Mouse (Mus musculus): ENCODE measurements around the gene Hs1bp3.
A peak's percentile ranks its signal among the peaks of the same experiment; 100 is the strongest.

The Hs1bp3 gene

GRCm38 (mm10) chr12:8313270-8313771 is at the start of gene Hs1bp3:
Gene Hs1bp3, plus strand, starts transcription at chr12:8313432.
- DNase-seq (ENCODE audit: inconsistent age in 2 of 2, low spot score in 1 of 2): peak; percentile 87 to 95

DNA sequence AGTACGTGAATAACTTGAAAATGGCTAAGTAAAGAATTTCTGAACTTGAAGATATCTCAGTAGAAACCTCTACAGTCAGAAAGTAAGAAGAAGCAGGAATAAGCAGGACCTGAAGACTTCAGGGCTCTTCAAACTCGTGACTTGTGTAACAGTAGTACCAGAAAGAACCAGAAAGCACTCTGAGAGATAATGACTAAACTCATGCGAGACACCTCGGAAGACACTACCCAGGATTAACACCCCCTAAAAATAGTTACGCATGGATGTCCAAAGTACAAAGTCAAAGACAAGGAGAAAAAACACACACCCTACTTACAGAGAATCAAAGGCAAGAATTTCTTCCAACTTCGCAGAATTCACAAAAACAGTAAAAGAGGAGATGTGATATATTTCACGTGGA is 46.9 kb upstream of the Hs1bp3 start:
- no peak for DNase-seq (ENCODE audit: inconsistent age in 2 of 2, low spot score in 1 of 2)

- DNase-seq (ENCODE audit: inconsistent age in 2 of 2, low spot score in 1 of 2): no peak
These were observed 43.6 kb upstream of the Hs1bp3 start for GRCm38 (mm10) chr12:8269627-8270026.

GRCm38 (mm10) chr12:8271405-8271804 is 41.8 kb upstream of the Hs1bp3 start:
- DNase-seq (ENCODE audit: inconsistent age in 2 of 2, low spot score in 1 of 2): peak; percentile 20 to 72

DNA sequence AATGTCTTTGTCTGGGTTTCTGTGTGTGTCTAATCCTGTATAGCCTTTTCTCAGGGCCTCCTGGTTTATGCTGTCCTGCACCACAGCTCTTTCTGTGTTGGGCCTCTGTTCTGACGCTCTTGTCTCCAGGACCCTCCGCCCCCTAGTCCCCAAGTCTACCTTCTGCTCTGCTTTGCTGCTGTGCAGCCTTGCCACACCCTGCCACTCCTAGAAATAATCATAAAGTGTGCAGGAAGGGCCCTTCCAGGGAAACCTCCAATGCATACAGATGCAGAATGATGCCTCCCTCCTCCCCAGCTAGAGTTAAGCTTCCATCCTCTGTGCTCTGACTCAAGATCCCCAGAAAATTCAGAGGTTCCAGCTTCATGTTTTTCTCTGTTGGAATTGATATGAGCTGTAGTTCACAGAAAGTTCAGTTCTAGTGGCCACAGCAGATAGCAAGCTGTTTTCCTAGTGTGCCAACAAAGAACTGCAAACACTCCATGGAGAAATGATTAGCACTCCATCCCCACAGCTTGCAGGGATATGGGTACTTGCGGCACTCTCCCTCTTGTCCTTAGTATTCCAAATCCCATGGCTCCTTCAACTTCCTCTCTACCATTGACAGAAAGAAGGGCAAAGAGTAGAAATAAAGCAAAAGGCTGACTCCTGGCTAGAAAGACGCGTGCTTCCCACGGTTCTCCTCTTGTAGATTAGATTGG is 39.6 kb upstream of the Hs1bp3 start:
- DNase-seq (ENCODE audit: inconsistent age in 2 of 2, low spot score in 1 of 2): no peak

- no peak for DNase-seq (ENCODE audit: inconsistent age in 2 of 2, low spot score in 1 of 2)
These were observed 37.8 kb upstream of the Hs1bp3 start for GRCm38 (mm10) chr12:8275424-8275823.

DNA sequence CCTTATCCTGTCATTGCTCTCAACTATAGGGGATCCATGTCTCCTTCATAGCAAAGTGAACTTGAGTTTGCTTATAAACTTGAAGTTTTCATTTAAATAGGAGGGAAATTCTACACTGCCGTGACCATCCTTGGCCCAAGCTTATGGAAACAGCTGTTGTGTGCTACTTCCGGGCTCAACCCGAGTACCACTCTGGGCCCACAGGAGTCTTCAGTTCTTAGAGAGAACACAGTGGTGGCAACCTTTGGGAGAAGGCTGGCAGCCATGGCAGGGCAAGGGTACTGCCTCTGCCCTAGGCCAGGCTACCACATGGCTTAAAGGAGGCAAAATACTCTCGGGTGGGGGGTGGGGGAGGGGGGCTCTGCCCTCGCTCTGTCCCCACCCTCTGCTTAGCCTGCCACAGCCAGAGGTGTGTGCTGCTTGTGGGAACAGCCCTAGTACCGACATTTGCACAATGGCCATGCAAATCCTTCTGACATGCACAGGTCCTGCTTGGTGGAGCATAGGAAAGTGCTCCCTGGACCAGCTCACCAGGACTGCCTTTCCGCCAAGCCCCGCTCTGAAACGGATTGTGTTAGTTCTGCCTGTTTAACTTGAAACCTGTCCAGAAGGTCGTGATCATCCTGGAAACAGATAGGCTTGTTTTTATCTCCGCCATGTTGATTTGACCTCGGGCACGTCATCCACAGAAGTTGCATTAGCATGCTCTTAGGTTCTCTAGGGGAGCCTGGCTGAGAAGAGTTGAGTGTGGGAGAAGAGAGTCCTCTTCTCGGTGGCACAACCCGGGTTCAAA is 31.8 kb upstream of the Hs1bp3 start:
- no peak for DNase-seq (ENCODE audit: inconsistent age in 2 of 2, low spot score in 1 of 2)

GRCm38 (mm10) chr12:8287970-8288369 is 25.3 kb upstream of the Hs1bp3 start:
- no peak for DNase-seq (ENCODE audit: inconsistent age in 2 of 2, low spot score in 1 of 2)

DNA sequence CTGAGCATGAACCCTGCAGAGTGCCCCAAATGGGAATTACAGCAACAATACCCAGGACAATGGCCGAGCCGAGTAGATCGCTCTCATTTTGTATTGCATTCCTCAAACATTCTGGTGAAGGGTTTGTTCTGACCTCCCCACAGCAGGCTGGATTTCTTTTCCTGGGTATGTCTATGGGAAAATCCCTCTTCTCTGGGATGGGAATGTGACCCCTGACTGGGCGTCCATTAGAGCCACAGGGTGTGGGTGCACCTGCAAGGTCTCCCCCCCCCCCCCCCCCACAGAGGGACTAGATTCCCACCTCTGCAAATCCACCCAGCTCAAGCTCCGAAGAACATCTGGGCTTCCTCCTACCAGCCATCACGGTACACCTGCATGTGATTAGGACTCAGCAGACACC is 24.1 kb upstream of the Hs1bp3 start:
- DNase-seq (ENCODE audit: inconsistent age in 2 of 2, low spot score in 1 of 2): no peak

DNA sequence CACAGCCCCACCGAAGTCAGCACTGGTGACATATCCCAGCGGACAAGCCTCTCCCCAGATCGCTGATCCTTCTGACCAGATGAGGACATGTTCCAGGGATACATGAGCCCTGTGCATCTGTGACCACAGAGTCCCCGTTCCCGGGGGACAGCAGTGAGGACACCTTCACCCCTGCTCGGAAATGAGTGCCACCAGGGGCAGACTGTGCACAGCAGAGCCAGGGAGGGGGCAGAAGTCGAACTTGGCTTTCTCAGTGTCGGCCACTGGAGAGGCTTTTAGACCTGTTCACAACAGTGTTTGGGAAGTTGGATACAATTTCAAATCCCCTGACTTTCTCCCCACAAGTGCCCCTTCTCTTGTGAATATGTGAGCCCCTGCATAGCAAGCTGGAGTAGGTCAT is 23.7 kb upstream of the Hs1bp3 start:
- DNase-seq (ENCODE audit: inconsistent age in 2 of 2, low spot score in 1 of 2): no peak

- peak in 1 of 2 experiments; percentile 59 for DNase-seq (ENCODE audit: inconsistent age in 2 of 2, low spot score in 1 of 2)
These were observed 21.9 kb upstream of the Hs1bp3 start for GRCm38 (mm10) chr12:8291157-8291853.

DNA sequence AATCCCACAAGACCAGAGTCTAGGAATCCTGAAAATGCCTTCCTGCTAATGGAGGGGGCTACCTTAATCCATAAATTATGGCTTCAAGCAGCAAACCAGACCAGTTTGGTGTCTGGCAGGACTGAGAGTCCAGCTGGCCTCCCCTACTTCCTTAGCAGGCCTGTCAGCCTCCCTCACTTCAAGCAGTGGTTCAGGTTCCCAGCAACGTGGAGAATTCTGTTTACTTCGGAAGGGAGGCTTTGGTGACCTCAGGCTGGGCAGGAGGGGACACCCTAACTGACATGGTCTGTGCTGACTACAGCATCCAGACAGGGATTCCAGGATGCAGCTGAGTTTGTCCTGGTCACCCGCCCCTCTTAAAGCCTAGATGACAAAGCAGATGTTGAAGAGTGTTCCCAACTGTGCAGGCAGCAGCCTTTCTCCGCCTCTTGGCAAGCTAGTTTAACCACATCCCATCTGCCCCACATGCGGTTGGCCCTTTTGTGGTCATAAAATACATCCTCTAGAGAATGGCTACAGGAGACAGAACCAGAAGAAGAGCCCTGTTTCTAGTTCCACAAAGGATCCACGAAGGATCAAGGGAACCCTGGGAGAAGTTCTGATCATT is 17.8 kb upstream of the Hs1bp3 start:
- DNase-seq (ENCODE audit: inconsistent age in 2 of 2, low spot score in 1 of 2): no peak

- no peak for DNase-seq (ENCODE audit: inconsistent age in 2 of 2, low spot score in 1 of 2)
These were observed 17.1 kb upstream of the Hs1bp3 start for GRCm38 (mm10) chr12:8296154-8296553.

- DNase-seq (ENCODE audit: inconsistent age in 2 of 2, low spot score in 1 of 2): peak in 1 of 2 experiments; percentile 29
These were observed 15.5 kb upstream of the Hs1bp3 start for GRCm38 (mm10) chr12:8297586-8298214.

GRCm38 (mm10) chr12:8298361-8299142 is 14.7 kb upstream of the Hs1bp3 start:
- DNase-seq (ENCODE audit: inconsistent age in 2 of 2, low spot score in 1 of 2): peak in 1 of 2 experiments; percentile 44

- DNase-seq (ENCODE audit: inconsistent age in 2 of 2, low spot score in 1 of 2): peak in 1 of 2 experiments; percentile 23
These were observed 13.8 kb upstream of the Hs1bp3 start for GRCm38 (mm10) chr12:8299143-8300110.

DNA sequence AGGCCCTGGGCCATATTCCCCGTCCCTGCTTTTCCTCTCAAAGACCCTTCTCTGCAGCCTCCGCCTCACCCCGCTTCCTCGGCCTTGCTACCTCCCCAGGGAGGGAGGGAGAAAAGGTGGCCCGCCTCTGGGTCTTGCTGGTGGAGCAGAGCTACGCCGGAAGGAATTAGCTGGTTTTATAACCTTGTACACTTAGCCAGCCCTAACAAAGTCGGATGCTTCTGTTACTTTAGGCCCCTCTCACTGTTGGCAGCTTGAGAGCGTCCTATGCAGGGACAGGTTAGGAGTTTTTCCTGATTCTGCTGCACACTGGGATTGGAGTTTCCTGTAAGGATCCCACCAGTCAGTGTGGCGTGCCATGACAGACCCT is 13.1 kb upstream of the Hs1bp3 start:
- DNase-seq (ENCODE audit: inconsistent age in 2 of 2, low spot score in 1 of 2): no peak

DNA sequence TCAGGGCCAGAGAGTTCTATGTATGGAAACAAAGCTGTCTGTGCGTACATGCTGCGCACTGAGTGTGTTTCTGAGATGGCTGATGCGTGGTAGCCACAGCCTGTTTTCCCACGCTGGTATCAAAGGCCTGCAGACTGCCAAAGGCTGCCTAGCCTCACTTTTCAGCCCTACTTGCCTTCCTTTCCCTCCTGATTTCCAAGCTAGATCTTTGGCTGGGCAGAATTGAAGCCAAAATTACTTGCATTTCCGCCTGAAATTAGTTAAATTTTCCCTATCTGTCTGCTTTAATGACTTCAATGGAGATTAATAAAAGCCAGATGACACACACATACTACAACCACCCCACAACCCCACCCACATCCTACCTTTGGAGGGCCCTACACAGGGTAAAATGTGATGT is 12.7 kb upstream of the Hs1bp3 start:
- no peak for DNase-seq (ENCODE audit: inconsistent age in 2 of 2, low spot score in 1 of 2)

All from adrenal gland, adult (tissue).